Mouse (Mus musculus) lung, adult 2 months (tissue): ENCODE measurements around the gene Mfap1b.
"Not testable (repeated sequence)": the region's sequence is repeated elsewhere in the genome, so short reads cannot be mapped to it uniquely, and the experiment has no call there.

ENCODE experiments used
- CTCF ChIP-seq: fragments of 200-500 bp; IDR thresholded peaks from 2 replicates; pipeline ENCODE4 v1.5.1; 2011; ENCODE audit warnings: mild to moderate bottlenecking, low read length, control low read depth; ENCODE audit not compliant: insufficient read depth
- POLR2A ChIP-seq: fragments of 200-500 bp; IDR thresholded peaks from 2 replicates; pipeline ENCODE4 v1.6.1; 2011; ENCODE audit warnings: low read depth, mild to moderate bottlenecking, control low read depth, low read length, borderline replicate concordance; ENCODE audit errors: extremely low read depth

DNA sequence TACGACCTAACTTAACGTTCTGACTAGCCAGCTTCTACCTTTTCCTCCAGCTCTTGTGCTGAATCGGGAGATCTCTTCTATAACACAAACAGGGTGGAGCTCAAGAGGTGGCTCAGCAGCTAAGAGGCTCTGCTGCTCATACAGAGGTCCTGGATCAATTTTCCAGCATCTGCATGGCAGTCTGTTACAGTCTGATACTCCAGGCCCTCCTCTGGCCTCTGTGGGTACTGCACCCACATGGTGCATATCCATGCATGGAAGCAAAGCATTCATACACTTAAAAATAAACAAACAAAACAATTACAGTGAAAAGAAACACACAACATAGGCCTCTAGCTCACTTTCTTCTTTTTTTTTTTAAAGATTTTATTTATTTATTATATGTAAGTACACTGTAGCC is 1.1 kb downstream of the Mfap1b start:
- TF ChIP-seq CTCF, POLR2A: not testable (repeated sequence)
